Mouse (Mus musculus): ENCODE measurements around the gene Ppp1r1b. TPM values are rescaled to one million over a fixed set of nuclear protein-coding genes. Genes with fewer than 3 reads are reported as not detected.
A peak's percentile ranks its signal among the peaks of the same experiment; 100 is the strongest.

The Ppp1r1b gene
- polyA plus RNA-seq (2016; fragmentation: Nextera tagmentation; extraction: Ambion mirVana), result 0.18 and 0.76 TPM in 2 replicates

DNA sequence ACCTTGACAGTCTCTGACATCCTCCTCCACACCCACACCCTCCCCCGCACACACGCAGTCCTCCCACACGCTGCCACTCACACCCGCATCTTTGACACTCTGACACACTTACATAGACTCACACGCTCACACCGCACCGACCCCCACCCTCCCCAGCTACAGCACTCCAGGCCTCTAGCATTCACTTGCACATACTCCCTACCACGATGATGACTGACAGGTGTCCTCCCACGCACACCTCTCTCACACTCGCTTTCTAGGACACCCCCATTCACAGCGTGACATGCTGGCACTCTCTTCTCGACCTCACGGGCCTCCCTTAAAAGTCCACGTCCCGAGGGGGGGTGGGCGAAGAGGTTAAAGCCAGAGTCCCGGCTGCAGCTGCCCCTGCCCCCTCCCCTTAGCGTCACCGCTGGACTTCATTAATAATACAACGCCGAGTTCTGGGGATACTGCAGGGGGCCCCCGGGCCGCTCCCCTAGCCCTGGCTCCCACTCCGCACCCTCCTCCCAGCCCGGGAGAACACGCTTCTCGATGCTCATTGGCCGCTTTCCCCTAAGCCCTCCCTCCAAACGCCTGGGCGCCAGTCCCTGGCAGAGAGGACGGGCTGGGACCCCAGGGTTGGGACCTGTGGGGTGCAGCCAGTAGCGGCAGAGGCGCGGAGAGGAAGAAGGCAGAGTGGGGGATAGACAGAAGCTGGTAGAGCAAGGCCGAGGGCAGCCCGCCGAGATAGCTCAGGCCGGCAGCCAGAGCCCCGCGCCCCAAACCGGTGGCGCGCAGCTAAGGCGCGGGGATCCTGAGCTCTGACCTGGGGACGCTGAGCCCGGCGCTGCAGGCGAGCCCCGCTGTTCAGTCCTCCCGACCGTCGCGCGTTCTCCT is at the start of gene Ppp1r1b:
Ppp1r1b (plus strand) TSS at position 322 of the 879 bp plus-strand sequence.
- under 1% methylated on average over 55 of the region's 55 CpGs for WGBS

DNA sequence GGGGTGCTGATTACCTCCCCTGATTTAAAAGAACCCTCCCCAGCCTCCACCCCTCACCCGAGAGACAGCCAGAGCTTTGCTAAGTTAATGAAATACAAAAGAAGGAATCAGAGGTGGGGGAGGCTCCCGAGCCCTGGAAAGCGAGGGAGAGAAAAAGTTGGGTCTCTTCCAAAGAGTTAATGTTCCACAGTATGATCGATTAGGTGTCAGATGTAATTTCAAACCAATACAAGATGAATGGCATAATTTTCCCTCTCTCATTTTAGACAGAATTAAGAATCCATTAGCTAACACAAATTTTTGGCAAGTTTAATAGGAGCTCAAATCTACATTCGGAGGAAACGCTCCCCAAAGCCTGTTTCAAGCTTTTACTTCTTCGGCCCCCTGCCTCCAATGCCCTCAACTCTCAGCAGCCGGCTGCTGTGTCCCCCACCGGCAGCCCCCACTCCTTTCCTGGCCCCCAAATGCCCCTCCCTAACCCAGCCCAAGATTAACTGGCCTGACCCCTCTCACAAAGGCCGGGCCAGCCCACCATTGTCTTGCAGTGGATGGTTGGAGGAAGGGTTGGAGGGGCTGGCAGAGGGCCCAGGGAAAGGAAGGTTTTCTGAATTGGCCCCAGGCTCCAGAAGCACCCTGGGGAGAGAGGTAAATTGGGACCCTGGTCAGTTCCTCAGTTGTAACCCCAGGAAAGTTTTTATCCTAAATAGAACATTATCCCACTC is 49.6 kb upstream of the Ppp1r1b start:
- no peak for ATAC-seq (ENCODE audit: insufficient number of reproducible peaks, insufficient read depth, low FRiP score, low TSS enrichment, low read depth)
- Histone ChIP-seq H3K9me3 (no peaks in the 10 kb centered on the region), H3K36me3 (no peaks in the 10 kb centered on the region), H3K4me3 (replicated peaks) (no peak overlapping the region), H3K4me2 (no peak overlapping the region), H3K9ac (replicated peaks) (no peak overlapping the region), H3K4me1 (replicated peaks) (peaks cover 5% of the 10 kb centered on the region), H3K27me3 (peaks cover 77% of the 10 kb centered on the region), H3K27ac (no peak overlapping the region)
- 14% methylated on average over 10 of the region's 10 CpGs for WGBS

More for the DNA sequence above, at the start of gene Ppp1r1b:
- no peak within 1 kb of the TSS for H3K27ac ChIP-seq
- peak within 1 kb of the TSS; percentile 54 for H3K9ac ChIP-seq (replicated peaks)
- peak; percentile 44; the same call in 1 of the 2 replicates for ATAC-seq (ENCODE audit: insufficient number of reproducible peaks, insufficient read depth, low FRiP score, low TSS enrichment, low read depth)
- peak within 1 kb of the TSS; percentile 47 for H3K4me3 ChIP-seq (replicated peaks)
- peaks cover 97% of the 10 kb centered on the region for H3K27me3 ChIP-seq
- H3K9me3 ChIP-seq, result no peaks in the 10 kb centered on the region
- peak within 1 kb of the TSS; percentile 85 for H3K4me2 ChIP-seq
- no peaks in the 10 kb centered on the region for H3K36me3 ChIP-seq
- H3K4me1 ChIP-seq (replicated peaks), result peaks cover 16% of the 10 kb centered on the region

DNA sequence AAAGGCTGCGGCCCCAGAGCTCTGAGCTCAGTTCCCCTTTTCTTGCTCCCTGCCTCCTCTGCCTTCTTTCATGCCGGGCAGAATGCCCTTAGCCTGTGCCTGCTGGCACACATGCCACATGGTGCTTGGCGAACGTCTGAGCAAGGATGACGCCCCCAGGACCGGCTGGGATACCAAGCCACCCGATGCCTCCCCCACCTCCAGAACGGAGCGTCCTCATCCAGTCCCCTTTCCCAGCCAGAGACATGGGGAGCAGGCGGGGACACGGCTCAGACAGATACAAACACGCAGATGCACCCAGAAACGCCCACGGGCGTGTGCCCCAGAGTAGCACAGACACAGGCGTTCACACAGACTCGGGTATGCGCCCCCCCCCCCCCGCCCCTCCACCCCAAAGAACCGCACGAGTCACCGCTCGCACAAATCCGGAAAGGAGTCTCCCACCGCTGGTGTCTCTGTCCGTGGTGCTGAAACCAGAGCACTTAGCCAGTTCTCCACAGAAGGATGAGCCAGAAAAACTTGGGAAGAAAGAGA is 34.3 kb upstream of the Ppp1r1b start:
- Histone ChIP-seq H3K27ac (no peak overlapping the region), H3K4me1 (replicated peaks) (no peaks in the 10 kb centered on the region), H3K36me3 (no peaks in the 10 kb centered on the region), H3K9me3 (no peaks in the 10 kb centered on the region), H3K9ac (replicated peaks) (no peak overlapping the region), H3K4me2 (no peak overlapping the region; the same call in 1 of the 2 replicates), H3K27me3 (peaks cover 93% of the 10 kb centered on the region), H3K4me3 (replicated peaks) (no peak overlapping the region)
- WGBS, result 2% methylated on average over 26 of the region's 26 CpGs
- no peak for ATAC-seq (ENCODE audit: insufficient number of reproducible peaks, insufficient read depth, low FRiP score, low TSS enrichment, low read depth)

DNA sequence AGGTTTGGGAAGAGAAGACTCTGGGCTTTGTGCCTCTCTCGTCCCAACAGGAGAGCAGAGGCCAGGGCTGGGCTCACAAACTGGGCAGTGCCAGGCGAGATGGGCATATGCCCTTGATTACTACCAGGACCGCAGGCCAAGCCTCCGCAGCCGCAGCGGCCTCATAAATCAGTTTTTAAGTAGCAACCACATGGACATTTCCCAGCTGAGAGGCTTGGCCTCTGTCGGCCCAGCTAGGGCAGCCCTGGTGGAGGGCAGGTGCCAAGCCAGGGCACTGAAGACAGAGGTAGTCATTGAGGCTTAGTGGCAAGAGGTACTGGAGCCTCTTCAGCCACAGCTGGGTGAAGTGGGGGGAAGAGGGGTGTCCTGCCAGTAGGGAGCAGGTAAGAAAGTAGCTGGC is 30.7 kb upstream of the Ppp1r1b start:
- H3K4me3 ChIP-seq (replicated peaks), result no peak overlapping the region
- no peak overlapping the region for H3K4me2 ChIP-seq
- no peak overlapping the region for H3K9ac ChIP-seq (replicated peaks)
- ATAC-seq (ENCODE audit: insufficient number of reproducible peaks, insufficient read depth, low FRiP score, low TSS enrichment, low read depth), result no peak
- no peaks in the 10 kb centered on the region for H3K9me3 ChIP-seq
- H3K27me3 ChIP-seq, result peaks cover 99% of the 10 kb centered on the region
- WGBS, result 2% methylated on average over 7 of the region's 7 CpGs
- H3K27ac ChIP-seq, result no peak overlapping the region
- no peaks in the 10 kb centered on the region for H3K4me1 ChIP-seq (replicated peaks)
- no peaks in the 10 kb centered on the region for H3K36me3 ChIP-seq

DNA sequence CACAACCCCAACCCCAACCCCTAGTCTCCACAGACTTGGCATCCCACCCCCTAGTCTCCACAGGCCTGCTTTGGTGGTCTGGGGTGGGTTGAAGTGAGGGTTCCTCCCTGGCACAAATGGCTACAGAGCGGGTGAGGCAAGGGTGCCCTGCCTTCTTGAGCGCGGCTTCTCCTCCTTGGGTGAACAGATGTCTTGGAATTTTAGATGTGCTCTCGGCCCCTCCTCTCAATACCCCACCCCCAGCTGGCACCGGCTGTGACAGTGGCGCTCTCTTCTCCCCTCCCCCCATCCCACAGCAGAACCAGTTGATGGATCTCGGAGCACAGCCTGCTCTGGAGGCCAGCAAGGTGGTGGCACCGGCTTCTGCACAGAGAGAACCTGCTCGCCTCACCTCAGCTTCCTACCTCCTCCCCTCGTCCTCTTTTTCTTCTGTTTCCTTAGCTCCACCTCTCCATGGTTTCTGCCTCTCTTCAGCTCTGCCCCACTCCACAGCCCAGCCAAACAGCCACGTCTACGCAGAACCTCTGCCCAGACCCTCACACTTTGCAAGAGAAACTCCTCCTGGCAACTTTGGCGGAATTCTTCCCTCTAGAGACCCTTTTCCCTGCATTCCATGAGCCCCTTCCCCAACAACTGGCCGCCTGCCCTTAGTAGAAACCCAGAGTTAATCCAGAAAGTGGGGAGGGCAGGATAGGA is 29.6 kb upstream of the Ppp1r1b start:
- Histone ChIP-seq H3K27ac (no peak overlapping the region), H3K4me3 (replicated peaks) (no peak overlapping the region), H3K9me3 (no peaks in the 10 kb centered on the region), H3K27me3 (peaks cover 100% of the 10 kb centered on the region), H3K4me2 (no peak overlapping the region), H3K9ac (replicated peaks) (no peak overlapping the region), H3K4me1 (replicated peaks) (no peaks in the 10 kb centered on the region), H3K36me3 (no peaks in the 10 kb centered on the region)
- ATAC-seq (ENCODE audit: insufficient number of reproducible peaks, insufficient read depth, low FRiP score, low TSS enrichment, low read depth), result no peak
- WGBS, result 2% methylated on average over 14 of the region's 14 CpGs

DNA sequence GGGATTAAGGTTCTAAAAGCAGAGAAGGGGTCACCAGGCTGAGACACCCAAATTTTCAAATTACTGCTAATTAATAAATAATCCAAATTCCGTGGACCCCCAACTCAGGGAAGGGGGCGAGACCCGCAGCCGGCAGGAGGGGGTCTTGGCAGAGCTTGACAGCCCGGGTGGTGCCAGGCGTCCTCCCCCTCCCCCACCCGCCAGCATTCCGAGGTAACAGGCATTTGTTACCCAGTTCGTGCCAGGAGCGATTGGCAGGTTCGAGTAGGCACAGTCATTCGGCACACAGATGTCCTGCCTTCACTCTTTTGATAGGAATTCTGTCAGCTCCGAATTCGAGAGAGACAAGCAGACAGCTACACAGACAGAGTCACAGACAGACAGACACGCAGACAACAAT is 29.1 kb upstream of the Ppp1r1b start:
- peaks cover 100% of the 10 kb centered on the region for H3K27me3 ChIP-seq
- WGBS, result 3% methylated on average over 15 of the region's 15 CpGs
- no peak overlapping the region for H3K27ac ChIP-seq
- H3K4me1 ChIP-seq (replicated peaks), result no peaks in the 10 kb centered on the region
- no peak overlapping the region for H3K4me3 ChIP-seq (replicated peaks)
- no peak for ATAC-seq (ENCODE audit: insufficient number of reproducible peaks, insufficient read depth, low FRiP score, low TSS enrichment, low read depth)
- no peaks in the 10 kb centered on the region for H3K36me3 ChIP-seq
- no peaks in the 10 kb centered on the region for H3K9me3 ChIP-seq
- no peak overlapping the region for H3K9ac ChIP-seq (replicated peaks)
- H3K4me2 ChIP-seq, result no peak overlapping the region

DNA sequence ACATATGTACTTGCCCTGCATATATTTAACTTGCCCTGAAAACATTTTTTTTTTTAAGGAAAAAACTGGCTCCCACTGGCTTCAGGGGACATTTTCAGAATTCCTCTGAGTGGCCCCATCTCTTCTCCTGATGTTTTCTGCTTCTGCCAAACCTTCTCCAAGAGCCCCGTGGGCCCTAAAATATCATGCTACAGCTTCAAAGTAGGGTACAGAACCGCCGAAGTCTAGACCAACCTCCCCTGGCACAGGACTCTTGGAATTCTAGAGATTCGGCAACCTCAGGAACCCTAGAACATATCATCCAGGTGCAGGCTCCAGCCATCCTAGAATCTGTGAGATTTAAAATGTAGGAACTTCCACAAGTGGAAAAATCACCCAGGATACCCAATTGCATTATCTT is 28.7 kb upstream of the Ppp1r1b start:
- Histone ChIP-seq H3K4me3 (replicated peaks) (no peak overlapping the region), H3K4me2 (no peak overlapping the region), H3K36me3 (no peaks in the 10 kb centered on the region), H3K4me1 (replicated peaks) (no peaks in the 10 kb centered on the region), H3K27me3 (peaks cover 100% of the 10 kb centered on the region), H3K27ac (no peak overlapping the region), H3K9ac (replicated peaks) (no peak overlapping the region), H3K9me3 (no peaks in the 10 kb centered on the region)
- no peak for ATAC-seq (ENCODE audit: insufficient number of reproducible peaks, insufficient read depth, low FRiP score, low TSS enrichment, low read depth)
- whole genome bisulfite sequencing, result 20% methylated on average over 4 of the region's 4 CpGs

DNA sequence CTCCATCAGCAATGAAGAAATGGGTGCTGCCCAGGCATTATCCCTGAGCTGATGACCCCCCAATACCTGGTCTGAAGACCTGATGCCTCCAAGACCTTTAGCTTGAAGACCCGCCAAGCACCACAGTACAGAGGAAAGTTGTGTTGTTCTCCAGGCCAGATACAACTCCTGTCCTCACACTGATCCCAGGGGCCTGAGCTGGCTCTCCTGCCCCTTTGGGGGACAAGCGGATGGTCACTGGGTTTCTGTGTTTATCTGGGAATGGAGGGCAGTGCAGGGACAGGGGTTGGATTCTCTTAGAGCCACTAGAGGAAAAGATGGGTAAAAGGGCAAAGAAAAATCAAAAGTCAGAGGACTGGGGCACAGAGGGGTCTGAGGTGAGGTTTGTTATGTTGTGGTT is 28.3 kb upstream of the Ppp1r1b start:
- Histone ChIP-seq H3K27ac (no peak overlapping the region), H3K4me3 (replicated peaks) (no peak overlapping the region), H3K9me3 (no peaks in the 10 kb centered on the region), H3K4me1 (replicated peaks) (no peaks in the 10 kb centered on the region), H3K27me3 (peaks cover 100% of the 10 kb centered on the region), H3K9ac (replicated peaks) (no peak overlapping the region), H3K36me3 (no peaks in the 10 kb centered on the region), H3K4me2 (no peak overlapping the region)
- no peak for ATAC-seq (ENCODE audit: insufficient number of reproducible peaks, insufficient read depth, low FRiP score, low TSS enrichment, low read depth)
- WGBS, result 2% methylated on average over 2 of the region's 2 CpGs

DNA sequence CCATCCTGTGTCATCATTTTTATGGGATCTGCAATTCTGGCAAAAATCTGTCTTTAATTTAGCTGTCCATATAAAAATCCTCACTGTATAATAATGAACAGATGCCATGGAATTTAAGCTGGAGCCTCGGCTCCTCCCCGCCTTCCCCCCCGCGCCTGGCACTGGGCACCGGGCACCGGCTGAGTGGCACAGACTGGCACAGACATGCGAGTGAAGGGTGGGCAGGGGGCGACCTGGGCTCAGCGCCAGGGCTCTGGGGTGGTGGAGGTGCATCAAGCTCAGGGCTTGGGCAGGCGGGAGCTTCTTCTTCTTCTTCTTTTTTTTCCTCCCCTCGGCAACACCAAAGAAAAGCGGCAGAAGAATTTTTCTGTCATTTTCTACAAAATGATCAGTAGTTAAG is 27.8 kb upstream of the Ppp1r1b start:
- ATAC-seq (ENCODE audit: insufficient number of reproducible peaks, insufficient read depth, low FRiP score, low TSS enrichment, low read depth), result no peak

DNA sequence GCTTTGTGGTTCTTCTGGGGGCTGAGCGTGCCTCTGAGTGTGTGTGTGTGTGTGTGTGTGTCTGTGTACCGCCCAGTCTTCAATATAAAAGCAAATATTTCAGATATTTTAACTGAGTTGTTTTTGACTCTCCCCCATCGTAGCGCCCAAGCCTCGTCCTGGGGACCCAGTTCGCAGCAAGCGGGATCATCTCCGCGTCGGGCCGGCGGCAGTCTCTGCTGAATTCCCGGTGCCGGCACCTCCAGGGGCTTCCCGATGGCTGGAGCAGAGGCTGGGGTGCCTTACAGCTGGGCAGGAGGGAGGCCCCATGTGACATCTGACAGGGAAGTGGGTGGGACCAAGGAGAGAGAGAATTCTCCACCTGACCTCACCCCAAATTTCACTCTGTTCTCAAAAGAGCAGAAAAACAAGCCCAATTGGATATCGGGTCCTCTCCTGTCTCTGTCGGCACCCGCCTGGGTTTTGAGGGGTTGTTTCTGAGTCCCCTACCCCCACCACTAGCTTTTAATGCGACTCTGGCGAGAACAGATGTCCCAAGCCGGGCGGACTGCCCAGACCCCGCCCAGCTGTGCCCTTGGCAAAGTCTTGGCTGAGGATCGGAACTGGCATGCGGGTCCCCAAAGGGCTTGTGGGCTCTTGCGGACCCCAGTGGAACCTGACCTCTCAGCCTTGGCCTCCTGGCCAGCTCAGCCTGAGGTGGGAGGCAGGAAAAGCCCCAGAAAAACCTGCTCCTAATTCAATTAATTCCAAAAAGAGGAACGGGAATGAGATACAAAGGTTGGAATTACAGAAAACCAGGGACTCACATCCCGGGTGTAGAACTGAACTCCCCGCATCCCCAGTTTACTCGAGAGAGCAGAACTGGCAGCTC is 27.2 kb upstream of the Ppp1r1b start:
- no peak overlapping the region for H3K4me2 ChIP-seq

More for the DNA sequence above, 27.8 kb upstream of the Ppp1r1b start:
- no peak overlapping the region for H3K9ac ChIP-seq (replicated peaks)
- no peak overlapping the region for H3K4me3 ChIP-seq (replicated peaks)
- H3K9me3 ChIP-seq, result no peaks in the 10 kb centered on the region
- 8% methylated on average over 12 of the region's 12 CpGs for WGBS
- peaks cover 100% of the 10 kb centered on the region for H3K27me3 ChIP-seq
- H3K4me2 ChIP-seq, result no peak overlapping the region
- no peak overlapping the region for H3K27ac ChIP-seq
- no peaks in the 10 kb centered on the region for H3K36me3 ChIP-seq
- H3K4me1 ChIP-seq (replicated peaks), result no peaks in the 10 kb centered on the region

More for the DNA sequence above, 27.2 kb upstream of the Ppp1r1b start:
- Histone ChIP-seq H3K27me3 (peaks cover 100% of the 10 kb centered on the region), H3K4me1 (replicated peaks) (no peaks in the 10 kb centered on the region), H3K4me3 (replicated peaks) (no peak overlapping the region), H3K27ac (no peak overlapping the region), H3K9me3 (no peaks in the 10 kb centered on the region), H3K9ac (replicated peaks) (no peak overlapping the region), H3K36me3 (no peaks in the 10 kb centered on the region)
- ATAC-seq (ENCODE audit: insufficient number of reproducible peaks, insufficient read depth, low FRiP score, low TSS enrichment, low read depth), result no peak
- 2% methylated on average over 30 of the region's 30 CpGs for WGBS
